ENCODE assay signal across 11 mouse cellular contexts in genomic region chr2:44854475-44854874, GRCm38 (mm10).
"Had no signal": no experiment of that assay in that cellular context is flagged by ENCODE, and none has a peak within 500 bp of the region (broad histone marks: within the 10 kb centered on the region; RNA-seq: fewer than 3 reads in every experiment).

No protein-coding gene starts in this region.

- DNase-seq: liver, postnatal 0 days; lung, adult 2 months; lung, postnatal 14 days; lung, postnatal 36 days; midbrain, embryonic 14.5 days; right cerebral cortex, postnatal 14 days; thymus, adult 2 months; thymus, postnatal 25 days; thymus, postnatal 4 days had no signal

- ATAC-seq: liver, postnatal 0 days; lung, postnatal 0 days; midbrain, embryonic 16.5 days had no signal
